Mouse (Mus musculus) thymus, adult 2 months (tissue): ENCODE data around the gene Mas1. TPM values are rescaled to one million over a fixed set of nuclear protein-coding genes. Genes with fewer than 3 reads are reported as not detected.

Experiments used
- DNase-seq: peaks from one replicate; pipeline ENCODE4 v3.0.0; 2021
- H3K27ac ChIP-seq: fragments of 200-500 bp; 2 replicates; pipeline ENCODE4 v1.5.1; 2012; ENCODE audit warnings: low read length, control low read depth; ENCODE audit not compliant: control insufficient read depth, insufficient read depth
- H3K27me3 ChIP-seq: fragments of 200-500 bp; 2 replicates; pipeline ENCODE4 v1.6.1; 2012; ENCODE audit warnings: mild to moderate bottlenecking, low read length, moderate library complexity, mixed read lengths; ENCODE audit not compliant: control insufficient read depth, insufficient read depth
- H3K36me3 ChIP-seq: fragments of 200-500 bp; 2 replicates; pipeline ENCODE4 v1.6.1; 2012; ENCODE audit warnings: mild to moderate bottlenecking, low read length, moderate library complexity; ENCODE audit not compliant: control insufficient read depth, insufficient read depth
- H3K4me1 ChIP-seq: fragments of 200-500 bp; replicated peaks from 2 replicates; pipeline ENCODE4 v1.6.1; 2012; ENCODE audit warnings: low read length; ENCODE audit not compliant: control insufficient read depth, insufficient read depth
- H3K4me3 ChIP-seq: fragments of 200-500 bp; 2 replicates; pipeline ENCODE4 v1.5.1; 2012; ENCODE audit warnings: mild to moderate bottlenecking, low read length, control low read depth, moderate library complexity; ENCODE audit not compliant: control insufficient read depth, insufficient read depth
- CTCF ChIP-seq: fragments of 200-500 bp; IDR thresholded peaks from 2 replicates; pipeline ENCODE4 v1.5.1; 2012; ENCODE audit warnings: mild to moderate bottlenecking, control low read depth, low read length, moderate library complexity, borderline replicate concordance; ENCODE audit not compliant: control insufficient read depth, poor library complexity, insufficient read depth; ENCODE audit errors: extremely low read depth
- POLR2A ChIP-seq: fragments of 200-500 bp; IDR thresholded peaks from 2 replicates; pipeline ENCODE4 v1.6.1; 2012; ENCODE audit warnings: mild to moderate bottlenecking, low read length, control low read depth, moderate library complexity; ENCODE audit not compliant: control insufficient read depth, poor library complexity, insufficient read depth; ENCODE audit errors: extremely low read depth
- WGBS: fragments of 180-500 bp; shearing (Covaris S2); methylation state at CpG from one replicate; pipeline ENCODE4 v1.1.7; 2018; 5-methylcytosine and 5-hydroxymethylcytosine counted together
- polyA plus RNA-seq: library from polyadenylated mRNA; depleted of rRNA; stranded (reverse); fragments of >200 nt; gene quantifications from 2 replicates; pipeline ENCODE4 v1.2.3, GENCODE M21; 2012

Mas1 gene
- polyA plus RNA-seq, 1 experiment, result 0.28 TPM

DNA sequence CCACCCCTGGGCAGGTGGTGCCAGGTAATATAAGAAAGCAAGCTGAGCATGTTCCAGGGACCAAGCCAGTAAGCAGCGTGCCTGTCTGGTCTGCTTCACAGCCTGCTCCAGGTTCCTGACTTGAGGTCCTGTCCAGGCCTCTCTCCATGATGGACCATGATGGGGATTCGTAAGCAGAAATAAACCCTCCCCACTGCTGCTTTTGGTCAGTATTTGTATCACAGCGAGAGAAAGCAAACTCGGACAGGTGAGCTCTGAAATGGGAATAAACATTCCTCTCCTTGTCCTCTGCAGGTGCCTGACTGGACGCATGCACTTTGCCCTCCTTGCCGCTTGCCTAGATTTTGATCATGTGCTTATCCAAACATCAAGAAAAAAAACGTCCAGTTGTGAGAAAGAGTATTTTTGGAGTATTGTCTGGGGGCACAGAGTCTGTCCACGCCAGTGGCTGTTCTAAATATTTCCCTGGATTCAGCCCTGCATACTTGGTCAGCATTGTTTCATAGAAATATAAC lies 8.9 kb downstream of the Mas1 start:
- Histone ChIP-seq H3K4me3 (no peak overlapping the region), H3K36me3 (no peaks in the 10 kb centered on the region), H3K4me1 (peaks cover 2% of the 10 kb centered on the region; the same call in 1 of the 2 replicates), H3K27me3 (no peaks in the 10 kb centered on the region), H3K27ac (no peak overlapping the region)
- no peak for TF ChIP-seq CTCF
- TF ChIP-seq POLR2A, result no peak
- DNase-seq, result no peak
- 93% methylated on average over 8 of the region's 8 CpGs for WGBS

DNA sequence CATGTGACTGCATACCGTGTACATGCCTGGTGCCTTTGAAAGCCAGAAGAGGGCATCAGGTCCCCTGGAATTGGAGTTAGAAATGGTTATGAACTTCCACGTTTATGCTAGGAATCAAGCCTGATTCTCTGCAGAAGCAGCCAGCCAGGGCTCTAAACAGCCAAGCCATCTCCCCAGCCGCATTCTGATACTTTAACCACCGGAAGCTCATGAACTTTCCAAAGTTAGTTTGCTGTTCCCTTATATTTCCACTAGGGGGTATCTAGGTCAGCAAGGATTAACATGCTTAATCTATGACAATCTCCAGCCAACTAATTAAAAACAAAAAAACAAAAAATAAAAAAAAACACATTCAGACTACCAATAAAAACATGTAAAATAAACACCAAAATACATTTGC lies 9.9 kb downstream of the Mas1 start:
- H3K4me3 ChIP-seq, result no peak overlapping the region
- H3K27me3 ChIP-seq, result no peaks in the 10 kb centered on the region
- WGBS, result 20% methylated on average over 4 of the region's 4 CpGs
- H3K27ac ChIP-seq, result peak overlapping the region; percentile 19; the same call in 1 of the 2 replicates
- H3K4me1 ChIP-seq, result peaks cover 2% of the 10 kb centered on the region; the same call in 1 of the 2 replicates
- peak; percentile 40 for DNase-seq
- no peaks in the 10 kb centered on the region for H3K36me3 ChIP-seq
- TF ChIP-seq POLR2A, result no peak
- no peak for TF ChIP-seq CTCF

DNA sequence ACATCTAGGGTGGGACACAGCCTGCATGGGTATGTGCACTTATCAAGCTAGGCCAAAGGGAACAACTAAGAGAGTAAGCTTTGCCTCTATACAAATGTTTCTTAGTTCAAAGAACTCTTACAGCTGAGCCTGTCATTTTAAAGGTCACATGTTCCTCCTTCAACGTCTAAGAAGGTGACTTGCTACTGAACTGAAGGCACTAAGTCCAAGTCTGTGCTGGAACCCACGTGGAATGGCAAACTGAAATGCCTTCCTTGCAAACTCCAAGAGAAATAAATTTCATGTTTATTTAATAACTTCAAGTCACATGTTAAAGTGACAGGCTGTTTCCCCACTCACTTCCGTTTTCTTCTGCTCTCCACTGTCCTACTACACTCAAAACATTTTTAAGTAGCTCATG lies 10.5 kb downstream of the Mas1 start:
- Histone ChIP-seq H3K4me3 (no peak overlapping the region), H3K27me3 (no peaks in the 10 kb centered on the region), H3K36me3 (no peaks in the 10 kb centered on the region), H3K4me1 (peaks cover 2% of the 10 kb centered on the region; the same call in 1 of the 2 replicates), H3K27ac (no peak overlapping the region)
- TF ChIP-seq POLR2A (no peak), CTCF (no peak)
- WGBS, result 29% methylated on average over 3 of the region's 3 CpGs
- DNase-seq, result no peak

DNA sequence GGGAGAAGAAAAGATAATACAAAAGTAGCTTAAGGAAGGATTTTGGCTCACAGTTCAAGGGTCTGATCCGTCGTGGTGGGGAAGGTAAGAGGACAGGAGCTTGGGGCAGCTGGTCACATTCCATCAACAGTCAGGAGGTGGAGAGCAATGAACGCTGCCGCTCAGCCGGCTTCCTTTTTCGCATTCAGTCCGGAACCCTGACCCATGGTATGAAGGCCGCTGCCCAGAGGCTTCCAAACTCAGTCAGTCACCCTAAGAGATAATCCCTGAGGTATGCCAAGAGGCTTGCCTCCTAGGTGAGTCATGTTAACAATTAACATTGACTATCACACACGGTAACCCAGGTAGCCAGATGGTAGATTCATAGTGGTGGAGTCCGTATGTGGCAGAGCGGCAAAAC lies 13.6 kb downstream of the Mas1 start:
- H3K27me3 ChIP-seq, result no peaks in the 10 kb centered on the region
- no peak overlapping the region for H3K27ac ChIP-seq
- no peak for TF ChIP-seq POLR2A
- no peak for TF ChIP-seq CTCF
- no peaks in the 10 kb centered on the region for H3K36me3 ChIP-seq
- no peak for DNase-seq
- 98% methylated on average over 11 of the region's 11 CpGs for WGBS
- no peak overlapping the region for H3K4me3 ChIP-seq
- peaks cover 2% of the 10 kb centered on the region; the same call in 1 of the 2 replicates for H3K4me1 ChIP-seq

DNA sequence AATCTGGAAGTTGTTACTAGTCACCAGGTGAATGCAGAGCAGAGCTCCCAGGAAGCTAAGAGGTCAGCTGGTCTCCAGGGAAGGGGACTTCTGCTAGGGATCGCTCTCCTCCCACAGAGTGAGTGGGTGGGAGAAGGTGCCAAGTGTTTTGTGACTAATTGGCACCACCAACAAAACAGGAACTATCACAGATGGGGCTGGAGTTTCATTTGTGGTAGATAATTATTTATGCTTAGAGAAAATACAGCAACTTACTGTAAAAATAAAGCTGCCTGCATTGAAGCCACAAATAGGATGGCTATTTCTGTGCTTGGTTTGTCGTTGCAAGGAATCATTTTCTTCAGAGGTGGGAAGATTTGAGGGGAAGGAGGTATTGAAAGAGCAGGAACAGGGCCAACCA lies 14.1 kb downstream of the Mas1 start:
- 44% methylated on average over 2 of the region's 2 CpGs for WGBS
- Histone ChIP-seq H3K27me3 (no peaks in the 10 kb centered on the region), H3K27ac (no peak overlapping the region), H3K4me3 (no peak overlapping the region), H3K4me1 (peaks cover 2% of the 10 kb centered on the region; the same call in 1 of the 2 replicates), H3K36me3 (no peaks in the 10 kb centered on the region)
- TF ChIP-seq CTCF, result no peak
- no peak for TF ChIP-seq POLR2A
- no peak for DNase-seq

DNA sequence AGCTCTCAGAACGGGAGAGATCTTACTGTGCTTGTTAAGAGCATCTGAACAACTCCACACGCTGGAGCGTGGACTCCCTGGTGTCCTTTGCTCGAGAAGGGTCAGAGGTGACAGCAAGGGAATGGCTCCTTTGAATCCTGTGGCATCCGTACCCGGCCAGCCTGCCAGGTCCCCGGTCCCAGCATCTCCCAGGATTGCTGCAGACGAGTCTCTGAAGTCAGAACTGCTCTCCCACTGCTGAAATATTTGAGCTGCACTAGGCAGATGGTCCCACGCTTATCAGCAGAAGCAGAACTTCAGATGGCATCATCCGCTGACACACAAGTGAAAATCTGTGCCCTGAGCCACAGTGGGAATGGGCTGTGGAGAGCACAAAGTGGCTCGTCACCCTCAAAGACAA lies 16.3 kb downstream of the Mas1 start:
- 89% methylated on average over 11 of the region's 11 CpGs for WGBS
- TF ChIP-seq POLR2A (no peak), CTCF (no peak)
- no peak for DNase-seq
- Histone ChIP-seq H3K27me3 (no peaks in the 10 kb centered on the region), H3K27ac (no peak overlapping the region), H3K4me3 (no peak overlapping the region), H3K36me3 (no peaks in the 10 kb centered on the region), H3K4me1 (no peaks in the 10 kb centered on the region)
